Mouse (Mus musculus): ENCODE data around the gene Hsd3b1. TPM values are rescaled to one million over a fixed set of nuclear protein-coding genes. Genes with fewer than 3 reads are reported as not detected.
"Not testable (repeated sequence)": the region's sequence is repeated elsewhere in the genome, so short reads cannot be mapped to it uniquely, and the experiment has no call there.

The Hsd3b1 gene
- total RNA-seq (2021): not detected

GRCm38 (mm10) chr3:98859576-98859975 lies at the start of gene Hsd3b1:
Gene Hsd3b1, minus strand, starts transcription at chr3:98859794.
- no peak for DNase-seq (ENCODE audit: low spot score)
- intact Hi-C loops (cut with DNase I): no loop called here

- intact Hi-C loops (cut with DNase I): no loop called here
- DNase-seq (ENCODE audit: low spot score): no peak
These were observed 38.0 kb upstream of the Hsd3b1 start for GRCm38 (mm10) chr3:98897606-98898005.

DNA sequence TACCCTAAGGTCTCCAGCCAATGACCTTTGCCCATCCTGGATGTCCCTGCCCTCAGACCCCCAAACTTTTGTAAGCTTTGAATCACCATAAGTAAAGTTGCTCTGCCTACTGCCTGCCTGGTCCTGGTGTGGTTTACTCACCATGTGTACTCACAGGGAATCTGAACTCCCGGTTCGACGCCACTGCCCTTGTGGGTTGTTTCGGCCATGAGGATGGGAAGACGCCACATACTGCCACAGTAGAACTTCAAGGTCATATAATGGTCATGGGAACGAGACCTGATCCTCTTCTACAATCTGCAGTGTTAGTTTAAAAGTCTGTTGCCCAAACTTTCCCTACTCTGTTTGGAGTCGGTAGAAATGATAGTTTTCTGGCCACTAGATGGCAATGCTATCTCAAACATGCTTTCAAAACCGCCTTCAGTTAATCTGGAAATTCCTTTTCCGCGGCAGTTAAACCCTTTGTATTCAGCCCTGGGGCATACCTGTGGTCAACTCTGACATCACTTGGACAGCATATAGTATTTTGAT lies 35.5 kb upstream of the Hsd3b1 start:
- intact Hi-C loops (cut with DNase I): loop anchor here (2.0 kb wide), 1 partner anchor 82 kb away; no protein-coding TSS in a partner anchor
- no peak for DNase-seq (ENCODE audit: low spot score)

GRCm38 (mm10) chr3:98893057-98893772 lies 33.6 kb upstream of the Hsd3b1 start, which contains the start of gene Hao2:
Gene Hao2, minus strand, starts transcription at chr3:98893239.
- intact Hi-C loops (cut with DNase I): no loop called here
- DNase-seq (ENCODE audit: low spot score): no peak

- DNase-seq (ENCODE audit: low spot score): no peak
- intact Hi-C loops (cut with DNase I): no loop called here
These were observed 30.8 kb upstream of the Hsd3b1 start for GRCm38 (mm10) chr3:98890430-98890829.

GRCm38 (mm10) chr3:98888206-98888605 lies 28.6 kb upstream of the Hsd3b1 start:
- no peak for DNase-seq (ENCODE audit: low spot score)
- intact Hi-C loops (cut with DNase I): no loop called here

DNA sequence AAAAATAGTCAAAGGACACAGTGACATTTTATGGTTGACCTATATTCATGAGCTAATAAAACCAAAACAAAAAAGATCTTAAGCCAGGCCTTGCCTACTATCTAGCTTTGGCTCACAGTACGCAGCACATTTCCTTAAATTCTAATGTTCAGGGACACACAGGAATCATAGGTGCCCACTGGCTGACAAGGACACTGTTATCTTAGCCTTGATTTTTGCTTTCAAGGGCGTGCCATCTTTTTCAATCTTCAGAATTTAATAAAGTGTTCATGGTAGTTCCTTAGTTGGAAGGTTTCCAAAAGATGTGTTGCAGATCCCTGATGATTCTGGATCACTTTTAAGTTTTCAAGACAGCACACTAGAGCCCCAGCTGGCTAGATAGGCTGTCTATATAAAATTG lies 21.2 kb upstream of the Hsd3b1 start:
- intact Hi-C loops (cut with DNase I): no loop called here
- DNase-seq (ENCODE audit: low spot score): no peak

DNA sequence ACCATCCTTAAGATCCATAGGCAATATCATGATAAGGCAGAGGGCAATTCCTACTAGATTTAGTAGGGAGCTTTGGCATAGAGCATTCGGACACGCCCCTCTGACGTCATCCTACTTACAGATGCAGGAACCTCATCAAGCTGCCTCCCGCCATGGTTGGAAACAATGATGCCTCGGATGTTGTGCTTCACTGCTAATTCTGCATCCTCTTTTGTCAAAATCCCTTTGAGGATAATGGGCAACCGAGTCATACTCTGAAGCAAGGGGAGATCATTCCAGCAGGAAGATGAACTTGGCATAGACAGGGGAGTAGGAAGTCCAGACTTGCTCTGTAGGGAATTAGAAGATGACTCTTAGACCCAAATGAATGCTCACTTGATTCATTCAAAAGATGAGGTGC lies 20.6 kb upstream of the Hsd3b1 start:
- no peak for DNase-seq (ENCODE audit: low spot score)

DNA sequence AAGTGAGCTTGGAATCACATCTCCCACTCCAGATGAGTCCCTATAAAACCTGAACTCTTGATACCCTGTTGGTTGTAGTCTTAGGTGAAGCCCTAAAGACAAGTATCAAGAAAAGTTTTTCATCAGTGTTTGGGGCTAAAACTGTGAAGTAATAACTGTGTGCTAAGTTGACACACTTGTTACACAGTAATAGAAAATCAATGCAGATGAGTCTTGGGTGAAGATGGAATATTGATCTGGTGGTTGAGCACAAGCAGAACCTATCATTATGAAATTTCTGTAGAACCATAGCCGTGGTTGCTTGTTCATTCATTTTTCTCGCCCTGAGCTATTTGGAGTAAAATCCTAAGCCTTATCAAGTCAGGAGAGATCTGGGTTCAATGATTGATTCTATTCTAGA lies 8.6 kb upstream of the Hsd3b1 start:
- intact Hi-C loops (cut with DNase I): no loop called here

More for the DNA sequence above, 20.6 kb upstream of the Hsd3b1 start:
- intact Hi-C loops (cut with DNase I): no loop called here

DNA sequence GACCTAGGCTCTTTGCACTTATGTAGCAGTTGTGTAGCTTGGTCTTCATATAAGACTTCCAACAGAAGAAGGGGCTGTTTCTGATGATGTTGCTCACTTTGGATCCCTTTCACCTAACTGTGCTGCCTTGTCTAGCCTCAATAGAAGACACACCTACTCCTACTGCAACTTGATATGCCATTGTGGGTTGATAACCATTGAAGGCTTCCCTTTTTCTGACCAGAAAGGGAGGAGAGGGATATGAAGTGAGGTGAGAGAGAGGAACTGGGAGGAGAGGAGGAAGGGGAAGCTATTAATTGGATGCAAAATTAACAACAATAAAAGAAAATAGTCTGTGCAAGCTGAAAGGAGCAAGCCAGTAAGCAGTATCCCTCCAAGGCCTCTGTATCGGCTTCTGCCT lies 3.2 kb upstream of the Hsd3b1 start:
- DNase-seq (ENCODE audit: low spot score): no peak

More for the DNA sequence above, 8.6 kb upstream of the Hsd3b1 start:
- DNase-seq (ENCODE audit: low spot score): no peak

GRCm38 (mm10) chr3:98858051-98858450 lies 1.5 kb downstream of the Hsd3b1 start:
- DNase-seq (ENCODE audit: low spot score): no peak
- intact Hi-C loops (cut with DNase I): no loop called here

More for the DNA sequence above, 3.2 kb upstream of the Hsd3b1 start:
- intact Hi-C loops (cut with DNase I): no loop called here

DNA sequence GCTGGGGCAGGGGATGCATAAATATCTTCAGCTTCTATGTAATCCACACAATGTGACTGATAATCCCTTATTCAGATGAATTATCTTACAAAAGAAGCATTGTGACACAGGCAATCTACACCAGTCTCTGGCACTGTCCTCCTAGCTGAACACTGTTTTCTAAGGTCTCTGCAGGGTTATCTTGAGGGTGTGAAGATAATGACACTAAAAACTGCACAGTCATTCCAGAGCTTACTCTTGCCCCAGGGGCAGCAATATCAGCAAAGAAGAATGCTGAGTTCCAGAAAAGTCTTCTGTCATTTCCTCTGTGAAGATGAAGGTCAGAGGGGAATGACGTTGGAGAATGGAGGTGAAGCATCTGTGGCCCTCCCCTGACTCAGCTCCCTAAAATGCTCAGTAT lies 2.7 kb downstream of the Hsd3b1 start:
- no peak for DNase-seq (ENCODE audit: low spot score)
- intact Hi-C loops (cut with DNase I): no loop called here

DNA sequence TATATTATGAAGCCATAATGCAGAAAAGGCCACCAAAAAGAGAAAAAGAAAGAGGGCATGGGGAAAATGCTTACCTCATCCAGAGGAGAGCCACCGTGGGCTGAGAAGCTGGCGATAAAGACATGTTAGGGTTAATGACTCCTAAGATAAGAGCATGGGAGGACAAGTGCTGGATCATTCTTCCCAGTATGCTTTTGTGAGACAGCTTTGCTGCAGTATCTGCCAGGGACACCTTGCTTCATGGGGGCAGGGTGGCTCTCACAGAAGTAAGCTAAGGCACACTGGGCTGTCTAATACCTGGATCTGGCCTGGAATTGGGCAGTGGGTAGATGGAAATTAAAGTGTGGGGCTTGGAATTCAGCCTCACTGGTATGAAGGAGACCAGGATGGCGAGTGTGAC lies 4.4 kb downstream of the Hsd3b1 start:
- DNase-seq (ENCODE audit: low spot score): no peak
- intact Hi-C loops (cut with DNase I): no loop called here

DNA sequence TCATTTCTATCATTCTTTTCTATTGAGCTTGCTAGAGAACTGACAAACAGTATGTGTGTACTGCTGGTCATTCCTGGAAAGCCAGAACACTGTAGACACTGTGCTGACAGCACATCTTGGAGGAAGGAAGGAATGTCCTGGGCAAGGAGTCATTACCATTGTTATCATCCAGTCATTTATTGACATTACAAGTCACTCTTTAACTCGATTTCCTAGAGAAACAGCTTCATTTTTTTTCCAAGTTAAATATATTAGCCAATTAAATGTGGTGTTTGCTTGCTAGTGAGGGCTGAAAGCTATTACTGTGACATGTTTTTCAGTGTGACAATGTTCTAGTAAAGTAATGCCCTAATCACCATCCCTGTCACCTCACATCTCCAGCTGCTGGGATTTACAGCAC lies 5.9 kb downstream of the Hsd3b1 start:
- intact Hi-C loops (cut with DNase I): no loop called here
- DNase-seq (ENCODE audit: low spot score): no peak

DNA sequence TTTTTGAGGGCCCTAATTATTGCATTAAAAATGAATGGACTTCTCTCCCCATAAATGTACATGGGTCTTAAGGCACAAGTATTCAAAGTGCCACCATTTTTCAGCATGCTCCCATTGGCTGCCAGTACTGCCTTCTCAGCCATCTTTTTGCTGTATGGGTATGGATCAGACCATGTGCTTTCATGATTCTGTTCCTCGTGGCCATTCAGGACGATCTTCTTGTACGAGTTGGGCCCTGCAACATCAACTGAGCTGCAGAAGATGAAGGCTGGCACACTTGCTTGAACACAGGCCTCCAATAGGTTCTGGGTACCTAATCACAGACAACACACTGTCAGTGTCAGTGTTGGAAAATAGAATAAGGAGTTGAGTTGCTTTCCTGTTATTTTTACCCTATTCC lies 6.5 kb downstream of the Hsd3b1 start:
- intact Hi-C loops (cut with DNase I): no loop called here
- no peak for DNase-seq (ENCODE audit: low spot score)

DNA sequence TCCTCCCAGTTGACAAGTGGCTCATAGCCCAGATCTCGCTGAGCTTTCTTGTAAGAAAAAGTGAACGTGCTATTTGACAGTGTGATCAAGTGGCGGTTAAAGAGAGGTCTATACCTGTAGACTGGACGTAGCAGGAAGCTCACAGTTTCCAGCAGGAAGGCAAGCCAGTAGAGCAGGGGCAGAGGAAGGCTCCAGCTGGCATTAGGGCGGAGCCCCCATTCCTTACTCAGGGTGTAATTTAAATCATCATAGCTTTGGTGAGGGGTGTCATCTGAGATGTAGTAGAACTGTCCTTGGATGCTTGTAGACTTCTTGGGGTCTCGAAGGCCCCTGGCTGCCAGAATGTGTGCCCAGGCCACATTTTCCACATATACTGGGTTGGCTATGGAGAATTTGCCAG lies 7.0 kb downstream of the Hsd3b1 start:
- no peak for DNase-seq (ENCODE audit: low spot score)
- intact Hi-C loops (cut with DNase I): no loop called here

- intact Hi-C loops (cut with DNase I): no loop called here
- DNase-seq (ENCODE audit: low spot score): no peak
These were observed 7.7 kb downstream of the Hsd3b1 start for GRCm38 (mm10) chr3:98851853-98852252.

DNA sequence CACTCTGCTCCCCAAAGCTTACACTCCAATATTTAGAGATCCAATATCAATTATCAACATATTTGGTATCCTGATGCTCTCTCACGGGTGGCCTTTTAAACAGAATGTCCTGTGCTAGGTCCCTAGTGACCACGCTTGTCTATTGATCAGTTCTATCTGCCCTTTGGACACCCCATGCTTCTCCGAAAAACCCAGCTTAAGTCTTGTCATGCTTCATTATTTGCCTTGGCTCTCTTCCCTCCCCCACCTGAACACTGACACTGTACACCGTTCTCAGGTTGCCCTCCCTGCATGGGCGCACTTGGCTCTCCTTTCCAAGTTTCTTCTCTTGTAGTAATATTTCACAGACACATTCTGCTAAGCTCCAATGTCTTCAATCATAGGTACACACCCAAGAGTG lies 9.3 kb downstream of the Hsd3b1 start:
- no peak for DNase-seq (ENCODE audit: low spot score)
- intact Hi-C loops (cut with DNase I): no loop called here

- intact Hi-C loops (cut with DNase I): no loop called here
- DNase-seq (ENCODE audit: low spot score): no peak
These were observed 10.7 kb downstream of the Hsd3b1 start for GRCm38 (mm10) chr3:98848898-98849297.

DNA sequence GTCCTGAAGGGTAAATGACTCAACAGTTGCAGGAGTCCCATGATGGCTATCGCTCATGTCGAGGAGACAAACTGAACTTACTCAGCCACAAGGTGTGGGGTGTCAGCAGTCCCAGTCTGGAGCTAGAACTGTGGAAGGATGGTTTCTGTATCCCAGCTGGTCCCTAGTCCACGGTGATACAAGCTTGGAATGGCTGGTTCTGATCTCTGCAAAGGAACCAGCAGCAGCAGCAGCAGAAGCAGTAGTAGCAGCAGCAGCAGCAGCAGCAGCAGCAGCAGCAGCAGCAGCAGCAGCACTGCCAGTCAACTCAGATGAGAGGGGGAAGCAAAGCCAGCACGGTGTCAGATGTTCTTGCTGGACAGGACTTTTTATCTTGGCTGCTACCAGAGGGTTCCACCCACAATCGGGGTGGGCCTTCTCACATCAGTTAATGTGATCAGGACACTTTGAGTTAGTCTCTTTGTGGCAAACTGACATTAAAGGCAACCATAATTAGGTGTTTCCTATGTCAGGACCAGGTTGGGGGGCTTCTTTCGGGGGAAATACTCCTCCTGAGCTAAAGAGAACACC lies 45.4 kb downstream of the Hsd3b1 start, which contains the start of gene Hsd3b6:
Gene Hsd3b6 (minus strand): TSS at position 343 of the 570 bp plus-strand sequence.
- no peak for DNase-seq (ENCODE audit: low spot score)
- intact Hi-C loops (cut with DNase I): loop anchor here (5.0 kb wide), 1 partner anchor 97 kb away; no protein-coding TSS in a partner anchor

DNA sequence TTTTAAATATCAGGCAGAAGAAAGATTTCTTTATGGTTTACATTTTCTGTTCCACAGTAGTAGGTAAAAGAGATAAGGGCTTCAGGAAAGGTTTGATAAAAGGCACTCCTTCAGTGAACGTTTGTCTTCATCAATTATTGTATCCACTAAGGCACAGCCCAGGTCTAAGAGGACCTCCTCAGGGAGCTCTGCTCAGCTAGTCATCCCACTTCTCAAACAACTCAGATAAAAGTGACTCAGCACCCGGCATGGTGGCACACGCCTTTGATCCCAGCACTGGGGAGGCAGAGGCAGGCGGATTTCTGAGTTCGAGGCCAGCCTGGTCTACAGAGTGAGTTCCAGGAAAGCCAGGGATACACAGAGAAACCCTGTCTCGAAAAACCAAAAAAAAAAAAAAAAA lies 46.9 kb downstream of the Hsd3b1 start:
- intact Hi-C loops (cut with DNase I): loop anchor here (5.0 kb wide), 1 partner anchor 95 kb away; no protein-coding TSS in a partner anchor
- DNase-seq (ENCODE audit: low spot score): not testable (repeated sequence)

All from heart, postnatal 25 days (tissue).